Mouse (Mus musculus): ENCODE measurements around the gene Ccdc85a.

DNA sequence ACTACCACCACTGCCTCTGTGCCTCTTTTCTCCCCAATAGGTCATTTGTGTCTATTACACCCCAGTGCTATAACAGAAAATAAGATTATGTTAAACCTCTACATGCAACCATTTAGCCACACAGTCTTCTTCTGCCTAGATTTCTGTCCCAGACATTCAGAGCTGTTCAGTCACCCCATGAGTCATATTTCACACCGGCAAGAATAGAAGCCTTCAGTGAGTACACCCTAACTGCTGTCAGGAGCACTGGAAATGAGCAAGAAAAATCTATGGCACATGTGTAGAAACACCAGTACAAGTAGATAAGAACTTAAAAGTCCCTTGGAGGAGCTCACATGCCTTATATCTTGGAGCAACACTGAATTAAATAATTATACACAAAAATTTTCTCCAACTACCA lies 125.0 kb downstream of the Ccdc85a start:
- TF ChIP-seq POLR2A (IDR thresholded peaks at IDR 0.05; ENCODE audit: low read depth, low read length) (no peak), CTCF (IDR thresholded peaks at IDR 0.05; ENCODE audit: extremely low read depth, insufficient read length, insufficient replicate concordance, low read depth, low read length) (no peak)
